Mouse (Mus musculus): ENCODE measurements at regions not wholly inside any gene's neighbourhood (a gene's known extent, or its start where the extent isn't known, plus 50 kb on each side); places are given as distances from the start of the nearest gene placed in this dataset.

DNA sequence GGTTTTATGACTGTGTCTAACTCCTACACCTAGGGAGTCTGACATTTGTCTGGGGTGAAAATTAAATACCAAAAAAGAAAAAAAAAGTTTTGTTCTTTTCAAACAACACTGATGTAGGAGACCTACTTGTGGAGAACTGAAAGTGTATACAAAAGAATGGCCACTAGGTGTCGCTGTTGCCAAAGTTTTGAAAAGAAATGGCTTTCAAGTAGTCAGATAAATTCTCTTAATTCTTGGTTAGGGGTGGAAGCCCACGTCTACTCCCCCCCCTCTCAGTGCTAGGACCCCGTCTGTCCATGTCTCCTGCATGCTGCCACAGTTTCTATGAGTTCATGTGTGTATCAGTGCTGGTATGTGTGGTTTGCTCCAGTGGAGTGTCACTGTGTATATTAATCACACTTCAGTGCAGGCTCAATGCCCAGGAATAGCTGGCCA lies 100.7 kb upstream of the Spred2 start:
- TF ChIP-seq SRF (IDR thresholded peaks at IDR 0.05; ENCODE audit: control insufficient read depth, insufficient read length, low read depth), result no peak
- TF ChIP-seq POLR2A (IDR thresholded peaks at IDR 0.05; ENCODE audit: insufficient read length, low read depth), result no peak
- no peak for TF ChIP-seq E2F4 (IDR thresholded peaks at IDR 0.05; ENCODE audit: insufficient read depth)
- no peak for TF ChIP-seq CEBPB (IDR thresholded peaks at IDR 0.05; ENCODE audit: insufficient read depth, poor library complexity, severe bottlenecking)
- no peak for TF ChIP-seq TCF3 (IDR thresholded peaks at IDR 0.05; ENCODE audit: insufficient read length, low read depth)
- no peak for TF ChIP-seq MAX (IDR thresholded peaks at IDR 0.05; ENCODE audit: low read depth)
